Mouse (Mus musculus) retina, postnatal 1 day (tissue): ENCODE measurements around the gene Lrrc4b.

ENCODE experiments used
- DNase-seq: peaks from one replicate; pipeline ENCODE4 v3.0.0-alpha.2; 2012

Gene Lrrc4b

GRCm38 (mm10) chr7:44488545-44488944, 59.7 kb downstream of the Lrrc4b start:
- DNase-seq, result no peak

- DNase-seq, result no peak
Measured at GRCm38 (mm10) chr7:44490281-44490680, 61.5 kb downstream of the Lrrc4b start.

DNA sequence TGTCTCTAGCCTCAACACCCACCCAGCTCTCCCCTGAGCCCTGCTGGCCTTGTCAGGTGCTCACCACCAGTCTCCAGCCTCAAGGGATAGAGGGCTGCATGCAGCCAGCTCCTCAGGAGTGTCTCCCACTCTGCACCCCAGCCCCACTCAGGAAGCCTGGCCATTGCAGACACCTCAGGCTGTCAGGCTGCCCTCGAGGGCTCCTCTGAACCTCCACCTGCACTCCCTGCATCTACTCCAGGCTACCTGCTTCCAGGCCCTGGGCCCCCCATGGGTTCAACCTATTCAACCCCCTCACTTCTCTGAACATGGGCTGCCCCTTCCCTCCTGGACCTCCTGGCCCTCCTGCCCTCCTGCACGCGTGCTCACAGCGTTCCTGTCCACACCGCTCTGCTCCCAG, 62.6 kb downstream of the Lrrc4b start:
- no peak for DNase-seq

GRCm38 (mm10) chr7:44492166-44492826, 63.5 kb downstream of the Lrrc4b start:
- DNase-seq, result no peak

DNA sequence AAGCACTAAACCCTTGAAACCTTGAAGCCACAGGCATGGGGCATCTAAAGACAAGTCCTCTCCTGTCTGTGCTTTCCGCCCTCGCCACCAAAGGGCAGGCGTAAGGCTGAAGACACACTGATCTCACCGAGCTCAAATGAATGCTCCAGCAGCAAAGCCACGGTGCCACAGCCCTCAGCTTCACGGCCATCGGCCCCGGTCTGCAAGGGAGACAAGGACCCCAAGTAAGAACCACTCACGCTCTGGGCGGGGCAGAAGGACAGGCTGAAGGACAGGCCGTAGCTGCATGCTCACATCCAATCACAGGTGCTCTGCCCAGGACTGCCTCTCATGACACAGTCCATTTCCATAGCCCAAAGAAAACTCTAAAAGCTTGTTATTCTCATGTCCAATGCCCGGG, 65.9 kb downstream of the Lrrc4b start:
- no peak for DNase-seq

DNA sequence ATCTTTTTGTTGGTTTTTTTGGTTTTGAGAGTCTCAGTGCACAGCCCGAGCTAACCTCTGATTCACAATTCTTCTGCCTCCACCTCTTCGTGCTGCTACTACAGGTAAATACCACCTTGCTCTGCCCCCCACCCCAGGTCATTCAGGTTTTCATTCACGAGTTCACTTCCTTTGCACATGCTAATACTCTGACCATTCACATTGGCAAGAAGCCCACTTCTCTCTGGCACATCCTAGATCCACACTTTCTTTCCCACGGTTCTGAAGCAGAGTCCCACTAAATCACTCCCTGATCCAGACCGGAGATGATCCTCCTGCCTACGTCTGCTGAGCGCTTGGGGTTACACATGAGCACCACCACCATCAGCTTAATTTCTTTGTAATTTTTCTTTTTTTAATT, 66.3 kb downstream of the Lrrc4b start:
- DNase-seq, result no peak

DNA sequence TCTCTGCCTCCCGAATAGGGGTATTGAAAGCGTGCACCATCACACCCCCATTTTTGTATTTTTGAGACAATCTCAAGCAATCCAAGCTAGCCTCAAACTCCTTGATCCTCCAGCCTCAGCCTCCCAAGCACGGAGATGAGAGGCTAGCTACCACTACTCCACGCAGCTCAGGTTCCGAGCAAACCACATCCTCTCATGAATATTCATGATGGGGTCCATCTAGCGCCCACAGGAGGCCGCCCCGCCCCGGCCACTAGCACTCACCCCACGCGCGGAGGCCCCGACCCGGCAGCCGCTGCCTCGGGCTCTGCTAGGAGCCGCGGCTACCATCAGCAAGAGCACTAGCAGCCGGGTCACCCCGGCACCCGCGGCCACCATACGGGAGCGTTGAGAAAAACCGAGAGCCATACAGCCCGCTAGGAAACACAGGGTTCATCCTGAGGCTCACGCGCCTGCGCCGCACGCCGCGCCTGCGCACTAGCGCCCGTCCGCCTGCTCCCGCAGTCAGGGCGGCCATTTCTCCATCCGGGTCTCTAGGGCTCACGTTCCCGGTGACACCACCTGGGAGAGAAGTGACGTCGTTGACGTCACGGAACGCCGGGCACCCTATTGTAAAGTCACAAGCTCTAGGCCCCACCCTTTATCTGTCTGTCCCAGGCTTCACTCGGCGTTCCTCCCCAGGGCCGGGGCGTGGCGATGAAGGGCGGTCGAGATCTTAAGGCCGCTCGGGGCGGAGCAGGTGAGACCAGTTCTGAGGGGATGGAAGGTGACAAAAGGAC, 67.4 kb downstream of the Lrrc4b start, which contains the start of the genes Emc10 and Fam71e1:
Gene Emc10, minus strand, starts transcription at position 538 of the 779 bp plus-strand sequence.
Gene Fam71e1, plus strand, starts transcription at position 590 of the 779 bp plus-strand sequence.
- DNase-seq, result peak; percentile 98

DNA sequence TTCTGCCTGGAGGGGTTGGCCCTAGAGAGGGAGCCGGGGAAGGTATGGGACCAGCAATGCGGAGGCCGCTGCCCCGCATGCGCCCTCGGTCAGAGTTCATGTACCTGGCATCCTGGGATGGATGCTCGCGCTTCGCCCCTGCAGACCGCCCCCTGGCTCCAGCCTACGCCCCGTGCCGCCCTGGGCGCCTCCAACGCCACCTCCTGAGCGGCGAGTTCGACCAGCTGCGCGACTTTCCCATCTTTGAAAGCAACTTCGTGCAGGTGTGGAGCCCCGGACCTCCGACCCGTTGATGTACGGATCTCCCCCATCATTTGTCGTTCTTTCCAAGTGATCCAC, 67.9 kb downstream of the Lrrc4b start:
- no peak for DNase-seq

- no peak for DNase-seq
Measured at GRCm38 (mm10) chr7:44497361-44498055, 68.7 kb downstream of the Lrrc4b start.

DNA sequence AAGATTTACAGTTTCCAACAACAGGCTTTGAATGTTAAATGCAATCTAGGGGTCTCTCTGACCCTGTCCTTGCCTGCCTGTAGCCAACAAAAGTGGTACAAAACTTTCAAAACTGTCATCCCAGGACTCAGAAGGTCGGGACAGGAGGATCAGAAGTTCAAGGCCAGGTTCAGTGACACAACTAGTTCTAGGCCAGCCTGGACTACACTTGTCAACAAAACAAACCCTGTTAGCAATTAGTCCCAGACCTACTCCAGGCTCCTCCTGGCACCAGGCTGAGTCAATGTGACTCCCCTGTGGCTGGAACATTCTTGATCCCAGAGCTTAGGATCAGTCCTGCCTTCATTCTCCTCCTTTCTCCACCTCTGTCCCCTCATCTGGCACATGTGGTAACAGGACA, 70.1 kb downstream of the Lrrc4b start:
- no peak for DNase-seq

- DNase-seq, result no peak
Measured at GRCm38 (mm10) chr7:44500046-44500445, 71.2 kb downstream of the Lrrc4b start.

GRCm38 (mm10) chr7:44501563-44502115, 72.8 kb downstream of the Lrrc4b start:
- peak; percentile 88 for DNase-seq

DNA sequence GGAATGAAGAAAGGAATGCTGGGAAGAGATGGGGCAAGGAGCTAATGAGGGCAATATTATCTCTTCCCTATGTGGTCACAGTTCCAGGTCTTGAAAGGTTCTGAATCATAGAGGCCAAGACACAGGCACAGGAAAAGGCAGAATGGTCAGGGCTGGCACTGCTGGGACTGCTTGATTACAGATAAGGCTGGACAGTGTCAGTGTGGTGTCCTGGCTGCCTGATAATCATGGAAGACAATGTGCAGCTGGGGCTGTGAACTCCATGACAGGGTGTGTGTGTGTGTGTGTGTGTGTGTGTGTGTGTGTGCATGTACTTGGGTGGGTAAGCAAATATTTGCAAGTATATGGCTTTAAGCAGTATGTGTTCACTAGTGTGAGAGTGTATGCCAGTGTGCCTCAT, 78.7 kb downstream of the Lrrc4b start:
- no peak for DNase-seq
